Mouse (Mus musculus) left cerebral cortex, postnatal 25 days (tissue): ENCODE data around the gene Gm10972. TPM values are rescaled to one million over a fixed set of nuclear protein-coding genes. Genes with fewer than 3 reads are reported as not detected.
"Not testable (repeated sequence)": the region's sequence is repeated elsewhere in the genome, so short reads cannot be mapped to it uniquely, and the experiment has no call there.

Experiments used
- DNase-seq, 2 experiments: peaks; one replicate each; pipeline ENCODE4 v3.0.0; 2022; ENCODE audit warnings: low spot score in 2 of 2, mixed read lengths in 1 of 2
- intact Hi-C: fragments of 180-260 bp; cut with DNase I; formaldehyde crosslinking; loops from one replicate; pipeline ENCODE4 v1.15.1; 2025
- total RNA-seq, 2 experiments: library from RNA; stranded (reverse); gene quantifications; 2 replicates each; pipeline ENCODE4 v1.2.3; 2021

The Gm10972 gene
- total RNA-seq, result not detected

DNA sequence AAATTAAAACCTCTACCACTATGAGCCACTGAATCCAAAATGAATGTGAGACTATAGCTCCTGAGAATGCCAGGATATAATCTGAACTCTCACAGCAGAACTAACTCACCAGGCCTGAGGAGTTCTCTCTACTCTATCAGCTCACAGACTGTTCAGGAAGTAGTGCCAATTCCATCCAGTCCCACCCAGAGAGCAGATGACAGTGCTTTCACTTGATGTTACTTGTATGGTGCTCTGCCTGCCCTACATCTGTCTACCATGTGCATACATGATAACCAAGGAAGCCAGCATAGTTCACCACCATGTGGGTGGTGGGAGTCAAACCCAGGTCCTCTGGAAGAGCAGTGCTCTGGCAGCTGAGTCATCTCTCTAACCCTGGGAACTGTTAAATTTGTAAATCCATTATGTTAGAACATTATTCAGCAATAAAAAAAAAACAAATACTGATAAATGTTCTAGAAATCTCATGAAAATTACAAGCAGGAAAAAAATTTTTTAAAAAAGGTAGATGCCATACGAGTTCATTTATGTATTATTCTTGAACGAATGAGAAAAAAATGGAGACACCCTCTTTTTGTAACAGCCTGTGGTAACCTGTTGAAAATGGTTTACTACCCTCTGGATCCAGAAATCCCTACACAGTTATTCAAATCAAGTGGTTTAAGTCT is at the start of gene Gm10972:
Gene Gm10972, plus strand, starts transcription at position 618 of the 668 bp plus-strand sequence.
- intact Hi-C loops, DNase-seq: not testable (repeated sequence)

- intact Hi-C loops, result no loop called here
- no peak for DNase-seq
Observed at GRCm38 (mm10) chr3:94595871-94596287, 47.0 kb upstream of the Gm10972 start.

DNA sequence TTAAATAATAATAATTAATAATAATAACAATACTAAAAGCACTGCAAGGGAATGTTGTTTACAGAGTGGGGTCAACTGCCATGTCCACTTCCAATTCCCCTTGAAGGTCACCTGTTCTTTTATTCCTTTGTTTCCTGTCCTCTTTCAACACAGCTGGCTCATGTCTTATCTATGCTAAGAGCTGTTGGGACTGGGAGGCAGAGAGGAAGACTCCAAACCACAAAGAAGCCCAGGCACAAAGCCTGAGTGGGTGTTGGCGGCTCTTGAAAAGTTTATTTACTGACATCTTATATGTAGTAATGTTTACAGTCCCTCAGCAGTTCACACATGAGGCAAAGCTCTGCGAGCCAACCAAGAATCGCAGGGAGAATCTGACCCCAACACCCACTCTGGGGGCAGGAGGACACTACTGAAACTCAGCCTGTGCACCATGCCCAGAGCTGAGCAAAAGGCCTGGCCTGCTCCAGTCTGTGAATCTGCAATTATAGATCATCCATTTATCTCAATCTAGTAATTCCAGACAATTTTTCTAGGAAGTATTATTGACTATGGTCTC is 45.6 kb upstream of the Gm10972 start:
- no peak for DNase-seq
- intact Hi-C loops, result no loop called here

- intact Hi-C loops, result loop anchor here (2.0 to 5.0 kb wide), 2 partner anchors 145 to 235 kb away; no protein-coding TSS in a partner anchor
- DNase-seq, result peak; percentile 36 to 46
Observed at GRCm38 (mm10) chr3:94601959-94602358, 41.0 kb upstream of the Gm10972 start.

GRCm38 (mm10) chr3:94609621-94610020 is 33.3 kb upstream of the Gm10972 start:
- intact Hi-C loops, result loop anchor here (10.0 kb wide), 1 partner anchor 95 kb away; no protein-coding TSS in a partner anchor
- no peak for DNase-seq

- DNase-seq, result peak in 1 of 2 experiments; percentile 10
- intact Hi-C loops, result loop anchor here (10.0 kb wide), 1 partner anchor 94 kb away; no protein-coding TSS in a partner anchor
Observed at GRCm38 (mm10) chr3:94610581-94610980, 32.3 kb upstream of the Gm10972 start.

DNA sequence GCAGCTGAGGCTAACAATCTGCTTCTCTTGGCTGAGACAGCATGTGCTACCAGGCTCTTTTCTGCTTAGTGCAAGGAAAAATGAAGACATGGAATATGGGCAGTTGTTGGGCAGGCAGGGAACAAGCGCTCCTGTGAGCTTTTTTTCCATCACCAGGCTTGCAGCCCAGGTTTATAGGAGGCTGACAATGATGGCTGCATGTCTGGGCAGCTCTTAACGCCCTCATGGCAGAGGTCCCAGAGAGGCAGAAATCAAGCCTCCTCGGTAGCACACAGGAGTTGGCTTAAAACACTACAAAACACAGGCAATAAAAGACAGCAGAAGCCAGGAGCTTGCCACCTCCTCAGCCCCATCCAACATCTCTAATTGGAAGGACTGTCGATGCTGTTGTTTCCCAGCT is 31.6 kb upstream of the Gm10972 start:
- intact Hi-C loops, result loop anchor here (10.0 kb wide), 1 partner anchor 93 kb away; no protein-coding TSS in a partner anchor
- DNase-seq, result peak; percentile 5 to 12

DNA sequence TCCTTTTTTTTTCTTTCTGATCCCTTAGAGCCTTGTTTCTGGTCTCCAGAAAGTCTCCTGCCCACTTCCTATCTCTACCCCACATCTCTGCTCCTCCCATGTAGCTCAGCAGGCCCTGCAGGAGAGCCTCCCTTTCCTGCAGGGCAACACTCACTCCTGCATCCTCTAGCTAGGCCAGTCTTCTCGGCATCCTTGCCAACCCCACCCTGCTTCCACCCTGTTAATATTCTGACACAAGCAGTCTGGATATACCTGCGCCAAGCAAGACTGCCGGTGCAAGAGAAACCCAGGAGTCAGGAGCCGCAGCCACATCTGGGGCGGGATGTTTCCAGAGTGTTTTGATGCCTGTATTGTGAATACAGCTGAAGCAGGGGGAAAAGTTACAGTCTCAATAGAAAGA is 31.1 kb upstream of the Gm10972 start:
- intact Hi-C loops, result loop anchor here (10.0 kb wide), 1 partner anchor 93 kb away; no protein-coding TSS in a partner anchor
- DNase-seq, result no peak

- DNase-seq, result peak; percentile 5 to 6
- intact Hi-C loops, result loop anchor here (10.0 kb wide), 1 partner anchor 93 kb away; no protein-coding TSS in a partner anchor
Observed at GRCm38 (mm10) chr3:94612274-94612673, 30.6 kb upstream of the Gm10972 start.

DNA sequence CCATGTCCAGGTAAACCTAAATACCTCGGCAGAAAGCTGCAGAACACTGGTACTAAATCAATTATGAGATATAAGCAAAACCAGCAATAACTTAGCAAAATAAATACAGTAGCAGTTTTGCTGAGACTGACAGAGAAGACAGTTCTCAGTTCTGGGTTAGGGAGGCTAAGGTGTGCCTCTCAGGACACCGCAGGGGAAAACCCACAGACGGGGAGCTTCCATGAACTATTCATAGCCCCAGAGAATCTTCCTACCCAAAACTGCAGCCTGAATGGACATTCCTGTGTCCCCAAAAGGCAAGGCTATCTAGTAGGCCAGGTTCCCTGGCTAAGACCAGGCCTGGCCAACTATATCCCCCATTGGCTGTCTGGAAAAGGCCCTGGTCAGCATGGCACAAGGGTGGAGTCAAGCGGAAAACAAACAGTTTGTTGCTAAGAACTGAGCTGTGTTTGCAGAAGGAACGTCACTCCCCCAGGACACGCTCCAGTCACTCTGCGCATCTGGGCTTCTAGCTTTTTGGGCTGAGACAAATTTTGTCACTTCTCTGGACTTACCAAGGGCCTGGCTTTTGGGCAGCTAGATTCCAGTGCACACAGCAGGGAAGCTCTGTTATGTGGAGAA is 29.5 kb upstream of the Gm10972 start:
- DNase-seq, result no peak
- intact Hi-C loops, result loop anchor here (10.0 kb wide), 1 partner anchor 91 kb away; no protein-coding TSS in a partner anchor

- peak; percentile 14 to 39 for DNase-seq
- intact Hi-C loops, result loop anchor here (5.0 to 10.0 kb wide), 2 partner anchors 88 to 286 kb away; no protein-coding TSS in a partner anchor
Observed at GRCm38 (mm10) chr3:94616717-94617116, 26.2 kb upstream of the Gm10972 start.

GRCm38 (mm10) chr3:94621740-94622507 is 21.0 kb upstream of the Gm10972 start:
- no peak for DNase-seq
- intact Hi-C loops, result no loop called here

- intact Hi-C loops, result no loop called here
- no peak for DNase-seq
Observed at GRCm38 (mm10) chr3:94622550-94622949, 20.4 kb upstream of the Gm10972 start.

- intact Hi-C loops, result no loop called here
Observed at GRCm38 (mm10) chr3:94624281-94624680, 18.6 kb upstream of the Gm10972 start.

DNA sequence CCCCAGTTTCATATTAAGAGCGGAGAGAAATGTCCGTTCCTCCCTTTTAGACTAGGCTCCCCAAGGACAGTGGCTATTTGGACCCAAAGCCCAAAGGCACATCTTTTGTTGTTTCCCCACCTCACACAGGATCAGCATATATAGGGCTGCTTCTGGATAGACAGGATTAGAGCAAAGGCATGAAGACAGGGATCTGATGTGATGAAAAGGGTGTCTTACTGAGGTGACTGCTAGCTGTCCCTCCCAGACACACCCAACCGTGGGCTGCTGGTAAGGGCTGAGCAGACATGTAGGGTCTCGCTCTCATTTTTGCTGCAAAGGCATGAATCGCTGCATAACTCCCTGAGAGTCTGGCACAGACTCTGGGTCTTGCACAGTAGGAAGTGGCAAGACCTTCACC is 14.2 kb upstream of the Gm10972 start:
- intact Hi-C loops, result no loop called here
- no peak for DNase-seq

More at GRCm38 (mm10) chr3:94624281-94624680, 18.6 kb upstream of the Gm10972 start:
- DNase-seq, result no peak

- intact Hi-C loops, result no loop called here
- DNase-seq, result no peak
Observed at GRCm38 (mm10) chr3:94629876-94630275, 13.0 kb upstream of the Gm10972 start.

GRCm38 (mm10) chr3:94648755-94649590 is 6.1 kb downstream of the Gm10972 start:
- intact Hi-C loops, result no loop called here
- DNase-seq, result peak; percentile 7 to 44

DNA sequence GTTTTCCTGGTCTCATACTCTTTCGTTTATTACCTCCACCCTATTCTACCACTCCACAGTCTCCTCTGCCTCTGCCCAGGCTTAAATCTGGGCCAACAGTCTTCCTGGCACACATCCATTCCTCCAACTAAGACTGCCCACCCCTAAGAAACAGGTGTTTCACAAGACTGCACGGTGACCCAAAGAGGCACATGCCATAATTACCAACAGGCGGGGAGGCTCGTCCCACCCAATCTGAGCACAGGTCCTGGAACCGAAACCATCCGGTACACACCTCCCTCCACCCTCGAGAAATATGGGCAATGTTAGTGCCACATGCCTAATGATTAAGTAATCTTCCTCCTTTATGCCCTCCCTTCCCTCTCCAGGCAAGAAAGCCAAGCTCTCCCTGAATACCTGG is 7.5 kb downstream of the Gm10972 start:
- intact Hi-C loops, result no loop called here
- DNase-seq, result no peak

GRCm38 (mm10) chr3:94653967-94654366 is 11.1 kb downstream of the Gm10972 start:
- DNase-seq, intact Hi-C loops: not testable (repeated sequence)
